Mouse (Mus musculus) kidney, embryonic 14.5 days (tissue): ENCODE results near the gene Tbc1d19. TPM values are rescaled to one million over a fixed set of nuclear protein-coding genes. Genes with fewer than 3 reads are reported as not detected.

ENCODE experiments used
- ATAC-seq: fragments of 200-750 bp; cut with Nextera tagmentation; 2 replicates; pipeline ENCODE4 v1.8.0; 2017; ENCODE audit warnings: moderate number of reproducible peaks, mild to moderate bottlenecking, moderate TSS enrichment, moderate library complexity; ENCODE audit not compliant: low FRiP score, low TSS enrichment
- H3K27ac ChIP-seq: fragments of 300-500 bp; sonication (generic); 2 replicates; pipeline ENCODE4 v1.5.1; 2014; ENCODE audit warnings: low read depth, mild to moderate bottlenecking, low read length, moderate library complexity, mixed read lengths
- H3K27me3 ChIP-seq: fragments of 300-500 bp; sonication (generic); 2 replicates; pipeline ENCODE4 v1.6.1; 2014; ENCODE audit warnings: mild to moderate bottlenecking, low read length; ENCODE audit not compliant: control insufficient read depth, insufficient read depth
- H3K36me3 ChIP-seq: fragments of 300-500 bp; sonication (generic); 2 replicates; pipeline ENCODE4 v1.6.1; 2014; ENCODE audit warnings: low read length, mixed read lengths; ENCODE audit not compliant: control insufficient read depth, insufficient read depth
- H3K4me1 ChIP-seq: fragments of 300-500 bp; sonication (generic); 2 replicates; pipeline ENCODE4 v1.6.1; 2014; ENCODE audit warnings: low read length, mixed read lengths; ENCODE audit not compliant: control insufficient read depth, insufficient read depth
- H3K4me2 ChIP-seq: fragments of 300-500 bp; sonication (generic); replicated peaks from 2 replicates; pipeline ENCODE4 v1.6.1; 2014; ENCODE audit warnings: low read depth, mild to moderate bottlenecking, low read length
- H3K4me3 ChIP-seq: fragments of 300-500 bp; sonication (generic); 2 replicates; pipeline ENCODE4 v1.5.1; 2014; ENCODE audit warnings: mild to moderate bottlenecking, low read length
- H3K9ac ChIP-seq: fragments of 300-500 bp; sonication (generic); 2 replicates; pipeline ENCODE4 v1.6.1; 2014; ENCODE audit warnings: low read depth, mild to moderate bottlenecking, low read length, moderate library complexity
- H3K9me3 ChIP-seq: fragments of 300-500 bp; sonication (generic); 2 replicates; pipeline ENCODE4 v1.6.1; 2016; ENCODE audit warnings: low read length; ENCODE audit not compliant: control insufficient read depth
- WGBS: fragments of 180-500 bp; shearing (Covaris S2); extraction: QIAGEN DNeasy Blood & Tissue Kit; methylation state at CpG from one replicate; pipeline ENCODE4 v1.1.7; 2014; 5-methylcytosine and 5-hydroxymethylcytosine counted together
- polyA plus RNA-seq: library from polyadenylated mRNA; unstranded; fragments of >200 nt; fragmentation: Nextera tagmentation; extraction: Ambion mirVana; gene quantifications from 2 replicates; pipeline ENCODE4 v1.2.1, GENCODE M21; 2014

The Tbc1d19 gene
- 38.6 and 43.8 TPM in 2 replicates for polyA plus RNA-seq

- 6% methylated on average over 36 of the region's 36 CpGs for WGBS
- Histone ChIP-seq H3K27ac (no peak within 1 kb of the TSS), H3K9me3 (no peaks in the 10 kb centered on the region), H3K27me3 (no peaks in the 10 kb centered on the region), H3K9ac (peak within 1 kb of the TSS; percentile 76), H3K36me3 (no peaks in the 10 kb centered on the region), H3K4me3 (peak within 1 kb of the TSS; percentile 83), H3K4me2 (peak within 1 kb of the TSS; percentile 64), H3K4me1 (peaks cover 6% of the 10 kb centered on the region)
- peak; percentile 99 for ATAC-seq
Measured at GRCm38 (mm10) chr5:53809115-53809991, at the start of gene Tbc1d19. Gene Tbc1d19 (plus strand): TSS chr5:53809606.

GRCm38 (mm10) chr5:53759912-53760311, 49.5 kb upstream of the Tbc1d19 start:
- Histone ChIP-seq H3K27ac (no peak overlapping the region), H3K9ac (no peak overlapping the region), H3K4me1 (no peaks in the 10 kb centered on the region), H3K4me3 (no peak overlapping the region), H3K4me2 (no peak overlapping the region), H3K9me3 (no peaks in the 10 kb centered on the region), H3K36me3 (no peaks in the 10 kb centered on the region), H3K27me3 (no peaks in the 10 kb centered on the region)
- WGBS, result 78% methylated on average over 4 of the region's 4 CpGs
- ATAC-seq, result no peak; the same call in 1 of the 2 replicates

- Histone ChIP-seq H3K9me3 (no peaks in the 10 kb centered on the region), H3K4me1 (no peaks in the 10 kb centered on the region), H3K4me3 (no peak overlapping the region), H3K9ac (no peak overlapping the region), H3K4me2 (no peak overlapping the region), H3K27me3 (no peaks in the 10 kb centered on the region), H3K36me3 (no peaks in the 10 kb centered on the region), H3K27ac (no peak overlapping the region)
- 81% methylated on average over 3 of the region's 3 CpGs for WGBS
- no peak for ATAC-seq
Measured at GRCm38 (mm10) chr5:53760914-53761313, 48.5 kb upstream of the Tbc1d19 start.

GRCm38 (mm10) chr5:53761346-53761745, 48.1 kb upstream of the Tbc1d19 start:
- no peak for ATAC-seq

GRCm38 (mm10) chr5:53784818-53785520, 24.4 kb upstream of the Tbc1d19 start:
- Histone ChIP-seq H3K4me2 (no peak overlapping the region), H3K27ac (no peak overlapping the region), H3K4me1 (no peaks in the 10 kb centered on the region), H3K9me3 (no peaks in the 10 kb centered on the region), H3K4me3 (no peak overlapping the region), H3K9ac (no peak overlapping the region), H3K27me3 (no peaks in the 10 kb centered on the region), H3K36me3 (no peaks in the 10 kb centered on the region)
- ATAC-seq, result no peak
- WGBS, result 66% methylated on average over 12 of the region's 12 CpGs

More at GRCm38 (mm10) chr5:53761346-53761745, 48.1 kb upstream of the Tbc1d19 start:
- 86% methylated on average over 3 of the region's 3 CpGs for WGBS
- Histone ChIP-seq H3K36me3 (no peaks in the 10 kb centered on the region), H3K4me1 (no peaks in the 10 kb centered on the region), H3K27ac (no peak overlapping the region), H3K27me3 (no peaks in the 10 kb centered on the region), H3K9ac (no peak overlapping the region), H3K4me3 (no peak overlapping the region), H3K4me2 (no peak overlapping the region), H3K9me3 (no peaks in the 10 kb centered on the region)

- H3K9me3 ChIP-seq, result no peaks in the 10 kb centered on the region
- no peak overlapping the region for H3K4me2 ChIP-seq
- H3K4me1 ChIP-seq, result no peaks in the 10 kb centered on the region
- WGBS, result 69% methylated on average over 2 of the region's 2 CpGs
- H3K27ac ChIP-seq, result no peak overlapping the region
- H3K36me3 ChIP-seq, result no peaks in the 10 kb centered on the region
- no peak overlapping the region for H3K9ac ChIP-seq
- no peaks in the 10 kb centered on the region for H3K27me3 ChIP-seq
- no peak overlapping the region for H3K4me3 ChIP-seq
- no peak for ATAC-seq
Measured at GRCm38 (mm10) chr5:53801379-53801778, 8.0 kb upstream of the Tbc1d19 start.

GRCm38 (mm10) chr5:53819711-53820110, 10.3 kb downstream of the Tbc1d19 start:
- Histone ChIP-seq H3K4me1 (no peaks in the 10 kb centered on the region), H3K4me2 (no peak overlapping the region), H3K27me3 (no peaks in the 10 kb centered on the region), H3K9ac (no peak overlapping the region), H3K4me3 (no peak overlapping the region), H3K27ac (no peak overlapping the region), H3K9me3 (no peaks in the 10 kb centered on the region), H3K36me3 (no peaks in the 10 kb centered on the region)
- 93% methylated on average over 7 of the region's 7 CpGs for WGBS
- no peak for ATAC-seq

GRCm38 (mm10) chr5:53825886-53826285, 16.5 kb downstream of the Tbc1d19 start:
- ATAC-seq, result no peak
- Histone ChIP-seq H3K4me3 (no peak overlapping the region), H3K27me3 (no peaks in the 10 kb centered on the region), H3K4me1 (no peaks in the 10 kb centered on the region), H3K4me2 (no peak overlapping the region), H3K36me3 (0 out of 2 replicates have a peak, but pooled peaks cover 4% of the 10 kb centered on the region), H3K27ac (no peak overlapping the region), H3K9ac (no peak overlapping the region), H3K9me3 (no peaks in the 10 kb centered on the region)
- WGBS, result 51% methylated on average over 7 of the region's 7 CpGs

- 91% methylated on average over 4 of the region's 4 CpGs for WGBS
Measured at GRCm38 (mm10) chr5:53834489-53834888, 25.1 kb downstream of the Tbc1d19 start.

More at GRCm38 (mm10) chr5:53834489-53834888, 25.1 kb downstream of the Tbc1d19 start:
- no peak for ATAC-seq
- Histone ChIP-seq H3K27me3 (no peaks in the 10 kb centered on the region), H3K4me3 (no peak overlapping the region), H3K27ac (no peak overlapping the region), H3K9ac (no peak overlapping the region), H3K36me3 (0 out of 2 replicates have a peak, but pooled peaks cover 8% of the 10 kb centered on the region), H3K4me1 (no peaks in the 10 kb centered on the region), H3K9me3 (no peaks in the 10 kb centered on the region), H3K4me2 (no peak overlapping the region)
